Mouse (Mus musculus) CH12.LX (cell line): ENCODE data around the gene Wnt10b. TPM values are rescaled to one million over a fixed set of nuclear protein-coding genes. Genes with fewer than 3 reads are reported as not detected.

Experiments
- DNase-seq: peaks from one replicate; pipeline ENCODE4 v3.0.0-alpha.2; 2013; ENCODE audit errors: extremely low read depth
- H3K27ac ChIP-seq: 2 replicates; pipeline ENCODE4 v1.5.1; 2012; ENCODE audit warnings: low read depth, mild to moderate bottlenecking, control low read depth, moderate library complexity; ENCODE audit not compliant: insufficient read depth
- H3K27me3 ChIP-seq: replicated peaks from 2 replicates; pipeline ENCODE3; 2012; ENCODE audit warnings: inconsistent platforms
- H3K36me3 ChIP-seq, 2 experiments: replicated peaks in 1 of 2; 2 replicates each; pipeline versions ENCODE3 to v1.6.1; 2012; ENCODE audit warnings: inconsistent platforms in 1 of 2, low read length in 1 of 2, mild to moderate bottlenecking in 1 of 2, mixed read lengths in 1 of 2, moderate library complexity in 1 of 2; ENCODE audit not compliant: control insufficient read depth in 1 of 2, insufficient read depth in 1 of 2
- H3K4me1 ChIP-seq, 2 experiments: 2 replicates each; pipeline ENCODE4 v1.6.1; 2012; ENCODE audit warnings: inconsistent platforms in 1 of 2, moderate library complexity in 1 of 2; ENCODE audit not compliant: insufficient read depth in 2 of 2, control insufficient read depth in 1 of 2
- H3K4me2 ChIP-seq: 2 replicates; pipeline ENCODE4 v1.6.1; 2012; ENCODE audit warnings: low read depth, mild to moderate bottlenecking, control low read depth; ENCODE audit not compliant: poor library complexity, insufficient read depth, severe bottlenecking
- H3K4me3 ChIP-seq, 3 experiments: fragments of 150-350 bp in 1 of 3; sonication (generic) in 1 of 3; replicated peaks in 1 of 3; 2 replicates each; pipeline versions ENCODE3 to v1.5.1; 2011 to 2012; ENCODE audit warnings: low read depth in 2 of 3, low read length in 2 of 3, mild to moderate bottlenecking in 2 of 3, moderate library complexity in 2 of 3, control low read depth in 1 of 3, improper control_type of control experiment in 1 of 3, inconsistent platforms in 1 of 3, mixed read lengths in 1 of 3; ENCODE audit not compliant: poor library complexity in 1 of 3
- H3K79me2 ChIP-seq: replicated peaks from 2 replicates; pipeline ENCODE4 v1.6.1; 2012; ENCODE audit warnings: mild to moderate bottlenecking, moderate library complexity; ENCODE audit not compliant: control insufficient read depth, poor library complexity, insufficient read depth, severe bottlenecking; ENCODE audit errors: extremely low read depth
- H3K9ac ChIP-seq: 2 replicates; pipeline ENCODE4 v1.6.1; 2012; ENCODE audit warnings: low read depth, mild to moderate bottlenecking, control low read depth, moderate library complexity; ENCODE audit not compliant: insufficient read depth
- H3K9me3 ChIP-seq: replicated peaks from 2 replicates; pipeline ENCODE3; 2012; ENCODE audit warnings: low read length, inconsistent platforms, mixed read lengths
- BHLHE40 ChIP-seq: IDR thresholded peaks from 2 replicates; pipeline ENCODE4 v1.6.1; 2011; ENCODE audit warnings: mild to moderate bottlenecking, low read depth, low read length, improper control_type of control experiment
- CTCF ChIP-seq, 2 experiments: IDR thresholded peaks in 1 of 2; conservative IDR thresholded peaks in 1 of 2; 2 replicates each; pipeline ENCODE4 v1.5.1; 2011 to 2012; ENCODE audit warnings: low read depth in 2 of 2, low read length in 2 of 2, improper control_type of control experiment in 1 of 2, inconsistent platforms in 1 of 2, mild to moderate bottlenecking in 1 of 2, moderate library complexity in 1 of 2
- ETS1 ChIP-seq: conservative IDR thresholded peaks from 2 replicates; pipeline ENCODE4 v1.6.1; 2012; ENCODE audit warnings: low read depth, mild to moderate bottlenecking, inconsistent platforms, low read length, improper control_type of control experiment, moderate library complexity
- GABPA ChIP-seq: IDR thresholded peaks from 2 replicates; pipeline ENCODE4 v1.6.1; 2012; ENCODE audit warnings: low read depth, low read length, improper control_type of control experiment, inconsistent platforms; ENCODE audit not compliant: insufficient replicate concordance
- HCFC1 ChIP-seq: IDR thresholded peaks from 2 replicates; pipeline ENCODE4 v1.6.1; 2012; ENCODE audit warnings: low read depth, mild to moderate bottlenecking, inconsistent platforms, low read length, improper control_type of control experiment
- IRF4 ChIP-seq: IDR thresholded peaks from 2 replicates; pipeline ENCODE4 v1.6.1; 2014; ENCODE audit warnings: low read depth, mild to moderate bottlenecking, inconsistent platforms, low read length, improper control_type of control experiment
- JUND ChIP-seq: conservative IDR thresholded peaks from 2 replicates; pipeline ENCODE4 v1.6.1; 2011; ENCODE audit warnings: low read depth, low read length, improper control_type of control experiment
- MAFK ChIP-seq: IDR thresholded peaks from 2 replicates; pipeline ENCODE4 v1.6.1; 2011; ENCODE audit warnings: low read length, improper control_type of control experiment; ENCODE audit not compliant: insufficient replicate concordance
- MAX ChIP-seq: IDR thresholded peaks from 2 replicates; pipeline ENCODE4 v1.6.1; 2011; ENCODE audit warnings: low read length, improper control_type of control experiment
- MEF2A ChIP-seq: IDR thresholded peaks from 2 replicates; pipeline ENCODE4 v1.6.1; 2014; ENCODE audit warnings: low read depth, mild to moderate bottlenecking, inconsistent platforms, low read length, improper control_type of control experiment, borderline replicate concordance
- MXI1 ChIP-seq: IDR thresholded peaks from 2 replicates; pipeline ENCODE4 v1.6.1; 2011; ENCODE audit warnings: mild to moderate bottlenecking, low read depth, low read length, improper control_type of control experiment
- NELFE ChIP-seq: IDR thresholded peaks from 2 replicates; pipeline ENCODE4 v1.6.1; 2011; ENCODE audit warnings: low read depth, low read length, improper control_type of control experiment
- NRF1 ChIP-seq: IDR thresholded peaks from 2 replicates; pipeline ENCODE4 v1.6.1; 2014; ENCODE audit warnings: low read depth, mild to moderate bottlenecking, inconsistent platforms, low read length, improper control_type of control experiment, moderate library complexity
- PAX5 ChIP-seq: IDR thresholded peaks from 2 replicates; pipeline ENCODE4 v1.6.1; 2012; ENCODE audit warnings: low read length, inconsistent platforms, mixed read lengths
- POLR2AphosphoS2 ChIP-seq: IDR thresholded peaks from 2 replicates; pipeline ENCODE4 v1.6.1; 2011; ENCODE audit warnings: low read depth, low read length, improper control_type of control experiment
- RAD21 ChIP-seq: IDR thresholded peaks from 2 replicates; pipeline ENCODE4 v1.6.1; 2011; ENCODE audit warnings: low read depth, mild to moderate bottlenecking, low read length, improper control_type of control experiment, moderate library complexity
- RCOR1 ChIP-seq: conservative IDR thresholded peaks from 2 replicates; pipeline ENCODE4 v1.6.1; 2012; ENCODE audit warnings: low read depth, mild to moderate bottlenecking, inconsistent platforms, low read length, improper control_type of control experiment
- UBTF ChIP-seq: IDR thresholded peaks from 2 replicates; pipeline ENCODE4 v1.6.1; 2012; ENCODE audit warnings: low read depth, mild to moderate bottlenecking, inconsistent platforms, low read length, improper control_type of control experiment, moderate library complexity
- USF2 ChIP-seq: conservative IDR thresholded peaks from 2 replicates; pipeline ENCODE4 v1.6.1; 2011; ENCODE audit warnings: low read depth, low read length, improper control_type of control experiment
- ZC3H11A ChIP-seq: IDR thresholded peaks from 2 replicates; pipeline ENCODE4 v1.6.1; 2012; ENCODE audit warnings: low read depth, mild to moderate bottlenecking, inconsistent platforms, low read length, improper control_type of control experiment
- ZKSCAN1 ChIP-seq: IDR thresholded peaks from 2 replicates; pipeline ENCODE4 v1.6.1; 2012; ENCODE audit warnings: low read depth, inconsistent platforms, low read length, improper control_type of control experiment, borderline replicate concordance
- ZNF384 ChIP-seq: IDR thresholded peaks from 2 replicates; pipeline ENCODE4 v1.6.1; 2012; ENCODE audit warnings: low read depth, low read length, improper control_type of control experiment, inconsistent platforms
- dilution Hi-C: fragments of 300-500 bp; cut with MboI; formaldehyde crosslinking; loops from 2 replicates; pipeline ENCODE4 v1.14.3; 2020; ENCODE audit warnings: low sequenced_read_pairs; ENCODE audit not compliant: extremely low pct_unique_long_range_greater_than_20kb, extremely low pct_ligation_motif_present
- in situ Hi-C: fragments of 300-500 bp; cut with MboI; formaldehyde crosslinking; loops from 3 replicates; pipeline ENCODE4 v1.14.3; 2019; ENCODE audit warnings: low sequenced_read_pairs, low pct_ligation_motif_present, low pct_unique_long_range_greater_than_20kb, mixed read lengths
- polyA plus RNA-seq: library from polyadenylated mRNA; unstranded; fragments of >175 nt; gene quantifications from 2 replicates; pipeline ENCODE4 v1.2.1, GENCODE M21; 2012; ENCODE audit warnings: low read depth; ENCODE audit not compliant: insufficient read length
- total RNA-seq, 2 experiments: library from RNA; depleted of rRNA; stranded (reverse); fragments of 300-350 nt in 1 of 2; fragments of >200 nt in 1 of 2; gene quantifications; 2 replicates each; pipeline ENCODE4 v1.2.3; 2012 to 2014

Gene Wnt10b
- total and polyA plus RNA-seq, 3 experiments, result 25.4 to 64.4 (median 56.2) TPM

GRCm38 (mm10) chr15:98726746-98727145 is 51.2 kb downstream of the Wnt10b start:
- no peak for DNase-seq
- Histone ChIP-seq H3K9ac (peak overlapping the region; percentile 49), H3K27me3 (no peaks in the 10 kb centered on the region), H3K9me3 (no peaks in the 10 kb centered on the region), H3K4me3 (peak overlapping the region; percentile 54 to 79 (median 63)), H3K4me2 (peak overlapping the region; percentile 41), H3K4me1 (peaks cover 3 to 11% of the 10 kb centered on the region in 2 experiments; a peak in 3 of 4 replicates), H3K27ac (no peak overlapping the region), H3K79me2 (no peaks in the 10 kb centered on the region), H3K36me3 (peaks cover 0 to 8% of the 10 kb centered on the region in 2 experiments)
- TF ChIP-seq HCFC1, result no peak
- TF ChIP-seq ZC3H11A, result no peak
- TF ChIP-seq MEF2A, result no peak
- no peak for TF ChIP-seq UBTF
- TF ChIP-seq MXI1, result no peak
- no peak for TF ChIP-seq IRF4
- TF ChIP-seq BHLHE40, result no peak
- no peak for TF ChIP-seq RAD21
- TF ChIP-seq ETS1, result no peak
- no peak for TF ChIP-seq MAFK
- TF ChIP-seq PAX5, result no peak
- no peak for TF ChIP-seq POLR2AphosphoS2
- no peak for TF ChIP-seq NRF1
- no peak for TF ChIP-seq MAX
- TF ChIP-seq USF2, result no peak
- TF ChIP-seq RCOR1, result no peak
- TF ChIP-seq ZNF384, result no peak
- no peak for TF ChIP-seq NELFE
- TF ChIP-seq GABPA, result no peak
- no peak for TF ChIP-seq ZKSCAN1
- in situ Hi-C loops, result no loop called here
- dilution Hi-C loops, result no loop called here

- Histone ChIP-seq H3K79me2 (no peaks in the 10 kb centered on the region), H3K9me3 (no peaks in the 10 kb centered on the region), H3K9ac (0 out of 2 replicates have a peak overlapping the region, but pooled peaks have one; percentile 49), H3K4me2 (peak overlapping the region; percentile 41), H3K4me1 (peaks cover 3 to 10% of the 10 kb centered on the region in 2 experiments; a peak in 3 of 4 replicates), H3K27ac (no peak overlapping the region), H3K27me3 (no peaks in the 10 kb centered on the region), H3K36me3 (peaks cover 0 to 8% of the 10 kb centered on the region in 2 experiments), H3K4me3 (no peak overlapping the region)
- dilution Hi-C loops (no loop called here), in situ Hi-C loops (no loop called here)
- no peak for TF ChIP-seq MAFK
- TF ChIP-seq JUND, result no peak
- TF ChIP-seq CTCF (conservative IDR thresholded peaks at IDR 0.05 in 1 of 2, IDR thresholded peaks at IDR 0.05 in 1 of 2; ENCODE audit: low read depth in 2 of 2, low read length in 2 of 2), result peak in 1 of 2 experiments; percentile 44; a peak in 2 of 4 replicates
- no peak for DNase-seq
Observed at GRCm38 (mm10) chr15:98726079-98726478, 51.9 kb downstream of the Wnt10b start.
